Mouse (Mus musculus): ENCODE measurements around the gene Eme1.
A peak's percentile ranks its signal among the peaks of the same experiment; 100 is the strongest.

DNA sequence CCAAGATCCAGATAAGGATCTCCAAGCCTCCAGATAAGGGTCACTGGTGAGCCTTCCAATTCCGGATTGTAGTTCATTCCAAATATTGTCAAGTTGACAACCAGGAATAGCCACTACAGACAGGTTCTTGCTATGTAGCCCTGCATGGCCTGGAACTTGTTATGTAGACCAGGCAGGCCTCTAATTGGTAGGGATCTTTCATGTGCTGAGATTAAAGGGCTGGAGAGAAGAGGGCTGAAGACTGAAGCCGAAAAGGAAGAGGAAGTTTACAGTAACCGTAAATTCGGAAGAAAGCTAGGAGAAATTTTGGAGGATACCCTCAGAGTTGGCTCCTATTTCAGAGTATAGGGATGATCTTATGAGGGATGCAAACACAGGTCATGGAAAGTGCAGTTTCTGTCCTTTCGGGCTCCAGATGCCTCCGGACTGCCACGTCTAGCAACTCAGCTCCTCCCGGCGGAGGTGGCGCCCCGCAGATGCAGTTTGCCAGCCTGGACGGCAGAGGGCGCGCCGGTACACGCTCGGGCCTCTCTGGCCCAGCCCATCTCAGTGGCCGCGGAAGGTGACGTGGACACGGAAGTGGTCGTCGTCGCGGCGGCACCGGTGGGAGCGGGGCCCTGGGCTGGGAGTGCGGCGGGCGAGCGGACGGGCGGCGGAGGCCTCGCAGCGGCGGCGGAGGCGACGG lies 24.4 kb downstream of the Eme1 start, which contains the start of gene Lrrc59:
- peak; percentile 86 for TF ChIP-seq POLR2A (IDR thresholded peaks at IDR 0.05; ENCODE audit: borderline replicate concordance, extremely low read depth, insufficient read depth, insufficient read length, poor library complexity, severe bottlenecking)
- peak; percentile 99 for TF ChIP-seq CTCF (IDR thresholded peaks at IDR 0.05; ENCODE audit: borderline replicate concordance, extremely low read depth, insufficient read depth, insufficient read length)

All from brain, embryonic 14.5 days (tissue).